Mouse (Mus musculus) gastrocnemius, postnatal 36 days (tissue): ENCODE results near the gene Zfand5. TPM values are rescaled to one million over a fixed set of nuclear protein-coding genes. Genes with fewer than 3 reads are reported as not detected.

ENCODE experiments used
- DNase-seq, 2 experiments: peaks; one replicate each; pipeline ENCODE4 v3.0.0; 2022
- intact Hi-C: fragments of 180-260 bp; cut with DNase I; formaldehyde crosslinking; loops from one replicate; pipeline ENCODE4 v1.15.1; 2025
- total RNA-seq, 2 experiments: library from RNA; stranded (reverse); gene quantifications; 2 replicates each; pipeline ENCODE4 v1.2.3; 2021

The Zfand5 gene
- total RNA-seq, 2 experiments from 2014 or later = 228 to 300 TPM

- intact Hi-C loops = no loop called here
- DNase-seq = no peak
Measured at GRCm38 (mm10) chr19:21319618-21320017, 47.5 kb downstream of the Zfand5 start.

- intact Hi-C loops = loop anchor here (5.0 kb wide), 1 partner anchor 53 kb away; the partner anchor contains the start of gene Zfand5
- DNase-seq = no peak
Measured at GRCm38 (mm10) chr19:21325333-21325732, 53.3 kb downstream of the Zfand5 start.

DNA sequence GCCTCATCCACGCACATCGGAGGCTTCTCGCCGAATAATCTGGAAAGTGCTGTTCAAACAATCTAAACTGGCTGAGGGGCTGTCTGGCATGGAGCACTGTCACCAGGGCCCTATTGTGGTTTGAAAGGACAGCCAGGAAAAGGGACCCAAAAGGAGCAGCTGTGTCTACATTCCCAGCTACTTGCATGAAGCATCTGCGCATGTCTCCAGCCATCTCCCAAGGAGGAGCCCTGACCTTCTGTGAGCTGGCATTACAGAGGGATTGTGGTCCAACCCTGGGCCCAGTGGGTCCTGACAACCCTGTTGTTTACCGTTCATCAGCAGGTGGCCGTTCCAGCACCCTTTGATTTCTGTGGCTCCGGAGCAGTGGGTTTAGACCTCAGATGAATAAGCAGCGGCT lies 56.9 kb downstream of the Zfand5 start:
- DNase-seq = no peak
- intact Hi-C loops = loop anchor here (5.0 kb wide), 1 partner anchor 57 kb away; the partner anchor contains the start of gene Zfand5

DNA sequence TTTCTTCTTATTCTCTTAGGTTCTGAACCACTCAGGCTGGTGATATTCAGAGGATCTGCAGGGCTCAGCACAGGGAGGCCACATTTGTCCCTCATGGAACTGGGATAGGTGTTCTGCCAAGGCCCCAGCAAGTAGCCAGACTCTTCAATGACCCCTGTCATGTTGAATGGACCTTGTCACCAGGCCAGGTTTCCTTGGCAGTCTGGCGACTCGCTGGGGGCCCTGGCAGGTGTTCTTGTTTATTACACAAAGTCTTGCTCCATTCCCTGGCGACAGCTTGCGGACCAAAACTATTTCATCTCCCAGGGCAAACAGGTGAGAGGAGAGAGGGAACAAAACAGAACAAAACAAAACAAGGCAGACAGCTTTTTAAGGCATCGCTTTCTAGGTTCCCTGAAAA lies 57.7 kb downstream of the Zfand5 start:
- intact Hi-C loops = loop anchor here (5.0 to 10.0 kb wide), 2 partner anchors 57 to 185 kb away; partner anchors contain the start of gene Zfand5
- peak; percentile 70 to 74 for DNase-seq

DNA sequence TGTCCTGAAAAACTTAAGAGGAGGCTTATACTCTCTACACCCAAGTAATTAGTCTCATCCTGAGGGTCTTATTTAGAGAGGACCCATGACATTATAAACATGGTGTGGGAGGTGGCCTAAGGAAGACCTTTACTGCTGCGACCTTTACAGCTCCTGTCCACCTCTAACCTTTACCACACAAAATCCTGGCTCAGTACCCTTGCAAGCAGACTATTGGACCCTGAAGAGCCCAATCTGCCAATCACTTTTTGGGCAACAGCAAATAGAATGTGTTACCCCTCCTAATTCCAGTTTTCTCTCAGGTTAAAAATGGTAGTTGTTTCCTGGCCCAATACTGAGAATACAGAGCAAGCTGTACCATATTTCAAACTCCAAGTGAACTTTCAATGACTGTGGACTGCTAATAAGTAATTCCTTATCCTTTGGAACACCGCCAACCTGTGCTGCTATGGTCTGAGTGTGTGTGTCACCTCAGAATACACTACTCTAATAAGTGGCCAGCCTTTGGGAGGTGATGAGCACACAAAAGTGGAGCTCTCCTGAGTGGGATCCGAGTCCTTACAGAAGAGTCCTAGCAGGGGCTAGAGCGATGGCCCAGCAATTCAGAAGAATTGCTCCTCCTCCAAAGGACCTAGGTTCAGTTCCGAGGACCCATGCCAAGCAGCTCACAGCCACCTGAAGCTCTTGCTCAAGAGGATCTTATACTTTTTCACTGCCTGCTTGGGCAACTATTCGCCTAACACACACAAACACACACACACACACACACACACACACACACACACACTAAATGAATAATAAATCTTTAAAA lies 58.4 kb downstream of the Zfand5 start:
- DNase-seq = no peak
- intact Hi-C loops = loop anchor here (10.0 kb wide), 1 partner anchor 186 kb away; no protein-coding TSS in a partner anchor

GRCm38 (mm10) chr19:21331621-21332155 lies 59.6 kb downstream of the Zfand5 start:
- DNase-seq = peak in 1 of 2 experiments; percentile 14
- intact Hi-C loops = loop anchor here (10.0 kb wide), 1 partner anchor 187 kb away; no protein-coding TSS in a partner anchor

Other genes with a start within 250 kb of the Zfand5 start
- 1 to 10 TPM; 5.7 to 6.0 TPM for gene Gda, start 201.2 kb downstream of the Zfand5 start, total RNA-seq